15 mouse cellular contexts compared by ENCODE assay signal in genomic region chr6:56899601-56900000, GRCm38 (mm10). TPM values are rescaled to one million over a fixed set of nuclear protein-coding genes. Genes with fewer than 3 reads are reported as not detected.
A peak's percentile ranks its signal among the peaks of the same experiment; 100 is the strongest.
DNase-seq lines count a peak whose midpoint lies in the region; ATAC-seq and TF ChIP-seq lines count a peak whose summit lies in the region.
"Had no signal": no experiment of that assay in that cellular context is flagged by ENCODE, and none has a peak within 500 bp of the region (broad histone marks: within the 10 kb centered on the region; RNA-seq: fewer than 3 reads in every experiment).

No protein-coding gene starts in this region.

- no peaks in the 10 kb centered on the region for H3K9me3 ChIP-seq in heart, embryonic 11.5 days (replicated peaks; ENCODE audit: control insufficient read depth, low read length)
- no peaks in the 10 kb centered on the region for H3K9me3 ChIP-seq in liver, embryonic 16.5 days (replicated peaks; ENCODE audit: control insufficient read depth, low read length)
- H3K9me3 ChIP-seq: hindbrain, embryonic 15.5 days; midbrain, embryonic 12.5 days had no signal

- peak overlapping the region; percentile 52; the same call in 1 of the 2 replicates for H3K9ac ChIP-seq in heart, adult 2 months (ENCODE audit: low read depth, low read length)
- H3K9ac ChIP-seq in heart, embryonic 11.5 days (ENCODE audit: low read depth, low read length): 0 out of 2 replicates have a peak overlapping the region, but pooled peaks have one; percentile 28
- no peak overlapping the region for H3K9ac ChIP-seq in liver, embryonic 16.5 days (ENCODE audit: low read depth, low read length)
- H3K9ac ChIP-seq: hindbrain, embryonic 15.5 days; lung, embryonic 14.5 days; midbrain, embryonic 12.5 days had no signal

- TF ChIP-seq CTCF in heart, adult 2 months (IDR thresholded peaks at IDR 0.05): no peak
- no peak for TF ChIP-seq CTCF in bone marrow, adult 2 months (IDR thresholded peaks at IDR 0.05; ENCODE audit: control insufficient read depth, insufficient read depth, low read length)

- ATAC-seq in heart, embryonic 11.5 days (replicated peaks; ENCODE audit: insufficient number of reproducible peaks, low FRiP score, low TSS enrichment): no peak
- ATAC-seq in liver, embryonic 16.5 days (ENCODE audit: low read depth): no peak

- peak overlapping the region; percentile 50 for H3K4me3 ChIP-seq in heart, adult 2 months
- H3K4me3 ChIP-seq in bone marrow, adult 2 months (replicated peaks; ENCODE audit: control insufficient read depth, low read depth, low read length): peak overlapping the region; percentile 31
- no peak overlapping the region for H3K4me3 ChIP-seq in heart, embryonic 11.5 days (ENCODE audit: low read depth, low read length)
- H3K4me3 ChIP-seq in liver, embryonic 16.5 days (ENCODE audit: low read depth, low read length): peak overlapping the region; percentile 32
- H3K4me3 ChIP-seq: hindbrain, embryonic 15.5 days; midbrain, embryonic 12.5 days had no signal

- no peak for TF ChIP-seq EP300 in heart, adult 2 months (IDR thresholded peaks at IDR 0.05; ENCODE audit: insufficient read depth, low read depth, low read length)

- peak; percentile 20 to 37 for DNase-seq in heart, adult 2 months
- DNase-seq in heart, postnatal 36 days: no peak
- DNase-seq in urinary bladder, adult 2 months (ENCODE audit: low spot score): no peak
- no peak for DNase-seq in cerebellum, adult 18-20 months
- no peak for DNase-seq in natural killer cell, adult 2 months (ENCODE audit: low spot score in 2 of 2)
- DNase-seq: B cell, adult 2 months; cerebellum, adult 2 months; kidney, adult 9 months; lung, embryonic 14.5 days; thymus, adult 2 months had no signal

- H3K36me3 ChIP-seq in heart, adult 2 months (ENCODE audit: control insufficient read depth, insufficient read depth, low read length): peaks cover 10% of the 10 kb centered on the region
- H3K36me3 ChIP-seq in heart, embryonic 11.5 days (ENCODE audit: control insufficient read depth, insufficient read depth, low read length): no peaks in the 10 kb centered on the region
- peaks cover 11% of the 10 kb centered on the region for H3K36me3 ChIP-seq in liver, embryonic 16.5 days (ENCODE audit: control insufficient read depth, insufficient read depth)
- H3K36me3 ChIP-seq: hindbrain, embryonic 15.5 days; midbrain, embryonic 12.5 days had no signal

- H3K27ac ChIP-seq in heart, adult 2 months: peak overlapping the region; percentile 82
- no peak overlapping the region; the same call in 1 of the 2 replicates for H3K27ac ChIP-seq in bone marrow, adult 2 months (ENCODE audit: control insufficient read depth, insufficient read depth, low read depth, low read length, poor library complexity)
- H3K27ac ChIP-seq in heart, embryonic 11.5 days (ENCODE audit: low read depth, low read length): peak overlapping the region; percentile 64
- 0 out of 2 replicates have a peak overlapping the region, but pooled peaks have one; percentile 42 for H3K27ac ChIP-seq in liver, embryonic 16.5 days (ENCODE audit: low read length)
- H3K27ac ChIP-seq: hindbrain, embryonic 15.5 days; midbrain, embryonic 12.5 days had no signal

- WGBS in heart, adult 2 months: 62% methylated on average over 3 of the region's 3 CpGs
- WGBS in bone marrow, adult 2 months: 41% methylated on average over 3 of the region's 3 CpGs
- WGBS in heart, embryonic 11.5 days (ENCODE audit: insufficient replicate concordance): 54% methylated on average over 3 of the region's 3 CpGs
- 81% methylated on average over 3 of the region's 3 CpGs for WGBS in liver, embryonic 16.5 days (ENCODE audit: insufficient replicate concordance)

- H3K27me3 ChIP-seq in heart, adult 2 months (ENCODE audit: control insufficient read depth, insufficient read depth, low read length): no peaks in the 10 kb centered on the region
- H3K27me3 ChIP-seq in heart, embryonic 11.5 days (ENCODE audit: control insufficient read depth, insufficient read depth, low read length): no peaks in the 10 kb centered on the region
- no peaks in the 10 kb centered on the region for H3K27me3 ChIP-seq in liver, embryonic 16.5 days (ENCODE audit: control insufficient read depth, insufficient read depth, low read depth, low read length)
- H3K27me3 ChIP-seq: hindbrain, embryonic 15.5 days; midbrain, embryonic 12.5 days had no signal

- TF ChIP-seq POLR2A in heart, adult 2 months (IDR thresholded peaks at IDR 0.05; ENCODE audit: insufficient read depth, low read depth, low read length): no peak
- TF ChIP-seq POLR2A in bone marrow, adult 2 months (IDR thresholded peaks at IDR 0.05; ENCODE audit: borderline replicate concordance, control insufficient read depth, low read depth, low read length): no peak

- peak overlapping the region; percentile 31; the same call in 1 of the 2 replicates for H3K4me2 ChIP-seq in heart, embryonic 11.5 days
- H3K4me2 ChIP-seq in liver, embryonic 16.5 days (ENCODE audit: low read depth, low read length): no peak overlapping the region; the same call in 1 of the 2 replicates
- H3K4me2 ChIP-seq: hindbrain, embryonic 15.5 days; lung, embryonic 14.5 days; midbrain, embryonic 12.5 days had no signal

- peaks cover 10% of the 10 kb centered on the region for H3K4me1 ChIP-seq in heart, adult 2 months (ENCODE audit: control insufficient read depth, insufficient read depth, low read length)
- peaks cover 3% of the 10 kb centered on the region for H3K4me1 ChIP-seq in bone marrow, adult 2 months (ENCODE audit: control insufficient read depth, insufficient read depth, low read length)
- H3K4me1 ChIP-seq in heart, embryonic 11.5 days (ENCODE audit: control insufficient read depth, insufficient read depth, low read length): peaks cover 24% of the 10 kb centered on the region
- peaks cover 43% of the 10 kb centered on the region for H3K4me1 ChIP-seq in liver, embryonic 16.5 days (ENCODE audit: control insufficient read depth, low read depth, low read length)

- no peaks in the 10 kb centered on the region for H3K79me2 ChIP-seq in heart, adult 2 months (replicated peaks; ENCODE audit: control insufficient read depth, insufficient read depth, low read length)

- intact Hi-C loops in heart, adult 2 months (cut with DNase I): no loop called here
- intact Hi-C loops in heart, postnatal 36 days (cut with DNase I): no loop called here

RNA-seq across cellular contexts. Expression of gene Nt5c3, which starts 24.1 kb away (rescaled TPM):
- 10 to 100 TPM; 62.4 to 75.5 TPM for total RNA-seq in heart, adult 2 months (2021)
- 16.9 and 49.2 TPM in 2 replicates for polyA plus RNA-seq in heart, adult 2 months (2012; rRNA removed)
- total RNA-seq in heart, postnatal 36 days (2021): 10 to 100 TPM; 74.2 to 94.4 TPM
- 188 and 205 TPM in 2 replicates for polyA plus RNA-seq in bone marrow, adult 2 months (2011; ENCODE audit: insufficient read depth, insufficient read length, low replicate concordance, missing spikeins)
- 79.1 and 82.5 TPM in 2 replicates for polyA plus RNA-seq in heart, embryonic 11.5 days (2014; fragmentation: Nextera tagmentation; extraction: Ambion mirVana)
- 240 and 242 TPM in 2 replicates for polyA plus RNA-seq in liver, embryonic 16.5 days (2015; fragmentation: Nextera tagmentation; extraction: Ambion mirVana)
- 24.3 and 29.7 TPM in 2 replicates for polyA plus RNA-seq in urinary bladder, adult 2 months (2012; rRNA removed)

RNA-seq across cellular contexts. Expression of gene Vmn1r4, which starts 24.2 kb away (rescaled TPM):
- under 1 TPM in 1 of 2 experiments, not detected in 1; 0.16 TPM for total RNA-seq in heart, adult 2 months (2021)
- 0.06 and 0.29 TPM in 2 replicates for polyA plus RNA-seq in heart, adult 2 months (2012; rRNA removed)
- total RNA-seq in heart, postnatal 36 days (2021): not detected
- 0.63 TPM in 1 of 2 replicates, not detected in the other for polyA plus RNA-seq in bone marrow, adult 2 months (2011; ENCODE audit: insufficient read depth, insufficient read length, low replicate concordance, missing spikeins)
- 0.20 and 0.21 TPM in 2 replicates for polyA plus RNA-seq in heart, embryonic 11.5 days (2014; fragmentation: Nextera tagmentation; extraction: Ambion mirVana)
- polyA plus RNA-seq in liver, embryonic 16.5 days (2015; fragmentation: Nextera tagmentation; extraction: Ambion mirVana): 0.15 and 0.18 TPM in 2 replicates
- 0.26 and 0.32 TPM in 2 replicates for polyA plus RNA-seq in urinary bladder, adult 2 months (2012; rRNA removed)

Comparison
In these comparisons a context has a peak if more than half of its experiments do, and no peak if none do; other contexts are left out.
1. DNase-seq: peak in heart, adult 2 months (2 of 2); none in heart, postnatal 36 days (0 of 2), urinary bladder, adult 2 months (single experiment), cerebellum, adult 18-20 months (0 of 2) and natural killer cell, adult 2 months (0 of 2).